Mouse (Mus musculus) lung, embryonic 15.5 days (tissue): ENCODE results near the gene Zfp524. TPM values are rescaled to one million over a fixed set of nuclear protein-coding genes. Genes with fewer than 3 reads are reported as not detected.
"Not testable (repeated sequence)": the region's sequence is repeated elsewhere in the genome, so short reads cannot be mapped to it uniquely, and the experiment has no call there.

Source experiments
- ATAC-seq: fragments of 200-750 bp; cut with Nextera tagmentation; 2 replicates; pipeline ENCODE4 v1.8.0; 2017; ENCODE audit warnings: moderate number of reproducible peaks, borderline replicate concordance; ENCODE audit not compliant: low FRiP score, low TSS enrichment; ENCODE audit errors: extremely low read depth
- H3K27ac ChIP-seq: fragments of 300-500 bp; sonication (generic); 2 replicates; pipeline ENCODE4 v1.5.1; 2015; ENCODE audit warnings: moderate library complexity, mild to moderate bottlenecking, inconsistent platforms
- H3K27me3 ChIP-seq: fragments of 300-500 bp; sonication (generic); 2 replicates; pipeline ENCODE4 v1.6.1; 2015; ENCODE audit warnings: inconsistent platforms
- H3K36me3 ChIP-seq: fragments of 300-500 bp; sonication (generic); 2 replicates; pipeline ENCODE4 v1.6.1; 2015; ENCODE audit warnings: inconsistent platforms
- H3K4me1 ChIP-seq: fragments of 300-500 bp; sonication (generic); 2 replicates; pipeline ENCODE4 v1.6.1; 2015; ENCODE audit warnings: inconsistent platforms
- H3K4me2 ChIP-seq: fragments of 300-500 bp; sonication (generic); 2 replicates; pipeline ENCODE4 v1.6.1; 2015; ENCODE audit warnings: inconsistent platforms, mild to moderate bottlenecking, moderate library complexity
- H3K4me3 ChIP-seq: fragments of 300-500 bp; sonication (generic); 2 replicates; pipeline ENCODE4 v1.5.1; 2015; ENCODE audit warnings: mild to moderate bottlenecking, inconsistent platforms
- H3K9ac ChIP-seq: fragments of 300-500 bp; sonication (generic); 2 replicates; pipeline ENCODE4 v1.6.1; 2015; ENCODE audit warnings: inconsistent platforms
- H3K9me3 ChIP-seq: fragments of 300-500 bp; sonication (generic); 2 replicates; pipeline ENCODE4 v1.6.1; 2016; ENCODE audit warnings: inconsistent platforms
- WGBS: fragments of 180-500 bp; shearing (Covaris S2); methylation state at CpG from one replicate; pipeline ENCODE4 v1.1.7; 2015; 5-methylcytosine and 5-hydroxymethylcytosine counted together
- polyA plus RNA-seq: library from polyadenylated mRNA; unstranded; fragments of >200 nt; fragmentation: Nextera tagmentation; extraction: Ambion mirVana; gene quantifications from 2 replicates; pipeline ENCODE4 v1.2.1, GENCODE M21; 2015

Gene Zfp524
- polyA plus RNA-seq, 1 experiment from 2014 or later = 15.8 TPM

- WGBS = 92% methylated on average over 16 of the region's 16 CpGs
- Histone ChIP-seq H3K27me3 (no peaks in the 10 kb centered on the region), H3K36me3 (peaks cover 10% of the 10 kb centered on the region), H3K27ac (no peak overlapping the region), H3K9ac (no peak overlapping the region), H3K9me3 (no peaks in the 10 kb centered on the region), H3K4me2 (no peak overlapping the region), H3K4me1 (peaks cover 30% of the 10 kb centered on the region), H3K4me3 (no peak overlapping the region)
- ATAC-seq = no peak
These were observed 3.1 kb downstream of the Zfp524 start for GRCm38 (mm10) chr7:5017352-5017751.

DNA sequence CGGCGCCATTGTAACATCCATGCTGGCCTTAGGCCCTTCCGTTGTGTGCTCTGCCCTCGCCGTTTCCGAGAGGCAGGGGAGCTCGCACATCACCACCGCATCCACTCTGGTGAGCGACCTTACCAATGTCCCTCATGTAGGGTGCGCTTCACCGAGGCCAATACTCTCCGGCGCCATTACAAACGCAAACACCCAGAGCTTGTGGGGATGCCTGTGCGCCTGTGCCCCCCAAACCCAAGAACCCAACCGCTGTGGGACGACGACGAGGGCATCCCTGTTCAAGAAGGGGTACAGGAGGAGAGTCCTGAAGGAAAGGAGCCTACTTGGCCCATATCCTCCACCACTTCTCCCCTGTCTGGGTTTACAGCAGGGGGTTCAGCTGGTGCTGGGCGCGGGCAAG lies 3.7 kb downstream of the Zfp524 start:
- peaks cover 28% of the 10 kb centered on the region for H3K4me1 ChIP-seq
- no peak overlapping the region for H3K9ac ChIP-seq
- no peak overlapping the region for H3K4me3 ChIP-seq
- H3K4me2 ChIP-seq = no peak overlapping the region
- peaks cover 11% of the 10 kb centered on the region for H3K36me3 ChIP-seq
- no peak overlapping the region for H3K27ac ChIP-seq
- H3K9me3 ChIP-seq = no peaks in the 10 kb centered on the region
- WGBS = 98% methylated on average over 21 of the region's 21 CpGs
- no peaks in the 10 kb centered on the region for H3K27me3 ChIP-seq
- no peak for ATAC-seq

GRCm38 (mm10) chr7:5019576-5019975 lies 5.4 kb downstream of the Zfp524 start:
- Histone ChIP-seq H3K4me3 (peak overlapping the region; percentile 81), H3K36me3 (peaks cover 27% of the 10 kb centered on the region), H3K4me1 (peaks cover 24% of the 10 kb centered on the region), H3K27ac (peak overlapping the region; percentile 98), H3K9ac (peak overlapping the region; percentile 93), H3K4me2 (peak overlapping the region; percentile 77)
- not testable (repeated sequence) for H3K27me3 ChIP-seq, ATAC-seq, H3K9me3 ChIP-seq
- 22% methylated on average over 8 of the region's 8 CpGs for WGBS

DNA sequence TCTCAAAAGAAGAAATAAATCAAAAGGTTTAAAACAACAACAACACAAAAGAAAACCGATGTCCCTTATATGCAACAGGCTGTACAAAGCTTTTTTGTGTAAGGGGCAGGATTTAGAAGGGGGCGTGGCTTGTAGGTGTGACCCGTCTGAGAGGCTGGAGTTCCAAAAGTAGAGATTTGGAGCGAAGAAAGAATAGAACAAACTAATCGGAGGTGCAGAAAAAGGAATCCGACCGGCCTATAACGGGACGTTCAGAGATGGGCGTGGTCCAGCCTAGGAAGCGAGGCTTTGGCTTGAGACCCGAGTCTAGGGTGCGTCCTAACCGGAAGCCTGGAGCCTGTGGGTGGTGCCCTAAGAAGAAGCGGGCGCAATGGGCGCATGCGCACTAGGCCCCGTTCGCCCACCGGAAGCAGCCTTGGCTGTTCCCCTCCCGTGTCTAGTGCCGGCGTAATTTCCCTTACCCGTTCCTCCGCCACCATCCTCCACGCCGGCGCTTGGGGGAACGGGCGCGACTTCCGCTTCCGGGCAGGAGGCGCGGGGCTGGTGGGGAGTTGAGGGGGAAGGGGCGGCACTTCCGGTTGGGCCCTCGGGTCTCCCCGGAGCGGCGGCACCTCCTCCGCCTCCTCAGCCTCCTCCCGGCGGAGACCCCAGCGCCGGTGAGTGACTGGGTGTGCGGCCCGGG lies 5.9 kb downstream of the Zfp524 start, which contains the start of the genes Zfp865 and Ccdc106:
Gene Zfp865, plus strand, starts transcription at position 377 of the 682 bp plus-strand sequence.
Gene Ccdc106, plus strand, starts transcription at position 554 of the 682 bp plus-strand sequence.
- H3K36me3 ChIP-seq = peaks cover 33% of the 10 kb centered on the region
- no peaks in the 10 kb centered on the region for H3K9me3 ChIP-seq
- WGBS = under 1% methylated on average over 47 of the region's 49 CpGs
- ATAC-seq = peak; percentile 90
- peak within 1 kb of the TSS; percentile 93 for H3K9ac ChIP-seq
- H3K4me1 ChIP-seq = peaks cover 24% of the 10 kb centered on the region
- H3K27me3 ChIP-seq = no peaks in the 10 kb centered on the region
- H3K27ac ChIP-seq = peak within 1 kb of the TSS; percentile 98
- peak within 1 kb of the TSS; percentile 77 for H3K4me2 ChIP-seq
- H3K4me3 ChIP-seq = peak within 1 kb of the TSS; percentile 81

- Histone ChIP-seq H3K9ac (peak overlapping the region; percentile 93), H3K4me2 (peak overlapping the region; percentile 77), H3K4me1 (peaks cover 24% of the 10 kb centered on the region), H3K9me3 (no peaks in the 10 kb centered on the region), H3K4me3 (peak overlapping the region; percentile 81), H3K27me3 (no peaks in the 10 kb centered on the region), H3K36me3 (peaks cover 37% of the 10 kb centered on the region), H3K27ac (peak overlapping the region; percentile 98)
- ATAC-seq = peak; percentile 1
- WGBS = 0% methylated on average over 14 of the region's 15 CpGs
These were observed 6.5 kb downstream of the Zfp524 start for GRCm38 (mm10) chr7:5020685-5021084.

DNA sequence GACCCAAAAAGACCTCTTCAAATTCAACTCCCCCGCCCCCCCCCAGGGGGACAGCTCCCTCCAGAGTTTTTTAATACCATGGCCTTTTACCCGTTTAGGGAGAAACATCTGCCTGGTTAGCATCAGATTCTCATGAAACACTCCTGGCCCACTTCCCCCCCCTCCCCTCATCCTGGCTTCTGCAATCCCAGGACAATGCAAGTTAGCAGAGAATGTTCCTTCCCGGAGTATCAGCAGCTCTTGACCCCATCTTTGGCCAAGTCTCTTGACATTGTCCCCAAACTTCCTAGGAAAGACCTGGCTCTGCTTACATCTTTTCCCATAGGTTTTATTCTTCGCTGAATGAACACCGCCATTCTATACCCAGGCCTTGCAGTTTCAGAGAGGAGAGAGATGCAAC lies 7.0 kb downstream of the Zfp524 start:
- Histone ChIP-seq H3K4me3 (peak overlapping the region; percentile 81), H3K27ac (peak overlapping the region; percentile 98), H3K36me3 (peaks cover 42% of the 10 kb centered on the region), H3K9me3 (no peaks in the 10 kb centered on the region), H3K4me2 (peak overlapping the region; percentile 77), H3K4me1 (peaks cover 20% of the 10 kb centered on the region), H3K27me3 (no peaks in the 10 kb centered on the region), H3K9ac (peak overlapping the region; percentile 93)
- ATAC-seq = no peak
- 43% methylated on average over 5 of the region's 5 CpGs for WGBS

GRCm38 (mm10) chr7:5029543-5029942 lies 15.3 kb downstream of the Zfp524 start:
- no peak for ATAC-seq
- Histone ChIP-seq H3K9ac (no peak overlapping the region), H3K4me2 (no peak overlapping the region), H3K27ac (no peak overlapping the region), H3K4me3 (no peak overlapping the region), H3K4me1 (no peaks in the 10 kb centered on the region), H3K9me3 (peaks cover 30% of the 10 kb centered on the region), H3K27me3 (no peaks in the 10 kb centered on the region), H3K36me3 (peaks cover 87% of the 10 kb centered on the region)
- WGBS = 96% methylated on average over 22 of the region's 22 CpGs

DNA sequence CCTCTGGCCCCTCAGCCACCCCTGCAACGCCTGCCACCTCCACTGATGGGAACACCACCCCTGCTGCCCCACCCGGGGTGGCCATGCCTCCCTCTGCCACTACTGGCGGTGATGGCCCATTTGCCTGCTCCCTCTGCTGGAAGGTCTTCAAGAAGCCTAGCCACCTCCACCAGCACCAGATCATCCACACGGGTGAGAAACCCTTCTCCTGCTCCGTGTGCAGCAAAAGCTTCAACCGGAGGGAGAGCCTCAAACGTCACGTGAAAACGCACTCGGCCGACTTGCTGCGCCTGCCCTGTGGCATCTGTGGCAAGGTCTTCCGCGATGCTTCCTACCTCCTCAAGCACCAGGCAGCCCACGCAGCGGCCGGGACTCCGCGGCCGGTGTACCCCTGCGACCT lies 15.7 kb downstream of the Zfp524 start:
- no peaks in the 10 kb centered on the region for H3K27me3 ChIP-seq
- peaks cover 30% of the 10 kb centered on the region for H3K9me3 ChIP-seq
- no peak overlapping the region for H3K9ac ChIP-seq
- H3K4me1 ChIP-seq = no peaks in the 10 kb centered on the region
- WGBS = 92% methylated on average over 21 of the region's 21 CpGs
- H3K27ac ChIP-seq = no peak overlapping the region
- no peak for ATAC-seq
- H3K4me3 ChIP-seq = no peak overlapping the region
- H3K4me2 ChIP-seq = no peak overlapping the region
- peaks cover 87% of the 10 kb centered on the region for H3K36me3 ChIP-seq

GRCm38 (mm10) chr7:5030554-5031275 lies 16.5 kb downstream of the Zfp524 start:
- H3K4me1 ChIP-seq = no peaks in the 10 kb centered on the region
- 88% methylated on average over 63 of the region's 63 CpGs for WGBS
- no peaks in the 10 kb centered on the region for H3K27me3 ChIP-seq
- H3K27ac ChIP-seq = no peak overlapping the region
- ATAC-seq = no peak
- no peak overlapping the region for H3K4me2 ChIP-seq
- H3K9ac ChIP-seq = no peak overlapping the region
- H3K9me3 ChIP-seq = peaks cover 30% of the 10 kb centered on the region
- no peak overlapping the region for H3K4me3 ChIP-seq
- H3K36me3 ChIP-seq = peaks cover 89% of the 10 kb centered on the region

- H3K9me3 ChIP-seq = peaks cover 30% of the 10 kb centered on the region
These were observed 17.3 kb downstream of the Zfp524 start for GRCm38 (mm10) chr7:5031496-5031895.

DNA sequence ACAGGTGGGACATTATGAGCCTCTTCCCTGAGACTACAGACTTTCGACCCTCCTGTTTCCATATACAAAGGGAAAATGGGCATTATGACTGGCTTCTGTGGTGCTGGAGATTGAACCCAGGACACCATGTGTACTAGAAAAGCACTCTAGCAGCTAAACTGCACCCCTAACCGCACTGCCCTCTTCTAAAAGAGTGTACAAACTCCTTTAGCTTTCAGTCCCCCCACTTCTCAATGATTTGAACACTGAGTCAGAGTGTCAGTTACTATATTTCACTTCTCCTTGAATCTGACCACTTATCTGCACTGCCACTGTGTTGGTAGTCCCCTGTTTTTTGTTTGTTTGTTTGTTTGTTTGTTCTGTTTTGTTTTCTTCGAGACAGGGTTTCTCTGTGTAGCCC lies 19.6 kb downstream of the Zfp524 start, which contains the start of gene 4632433K11Rik:
Gene 4632433K11Rik, plus strand, starts transcription at position 301 of the 400 bp plus-strand sequence.
- Histone ChIP-seq H3K36me3 (peaks cover 75% of the 10 kb centered on the region), H3K9ac (no peak within 1 kb of the TSS), H3K4me3 (no peak within 1 kb of the TSS), H3K27ac (no peak within 1 kb of the TSS), H3K27me3 (no peaks in the 10 kb centered on the region), H3K4me1 (0 out of 2 replicates have a peak, but pooled peaks cover 2% of the 10 kb centered on the region), H3K4me2 (no peak within 1 kb of the TSS), H3K9me3 (peaks cover 30% of the 10 kb centered on the region)
- WGBS = 92% methylated on average over 3 of the region's 3 CpGs
- no peak for ATAC-seq

More at GRCm38 (mm10) chr7:5031496-5031895, 17.3 kb downstream of the Zfp524 start:
- ATAC-seq = no peak
- WGBS = 83% methylated on average over 46 of the region's 46 CpGs
- no peaks in the 10 kb centered on the region for H3K27me3 ChIP-seq
- no peak overlapping the region for H3K27ac ChIP-seq
- no peak overlapping the region for H3K4me3 ChIP-seq
- H3K4me2 ChIP-seq = no peak overlapping the region
- H3K4me1 ChIP-seq = no peaks in the 10 kb centered on the region
- H3K36me3 ChIP-seq = peaks cover 90% of the 10 kb centered on the region
- no peak overlapping the region for H3K9ac ChIP-seq

DNA sequence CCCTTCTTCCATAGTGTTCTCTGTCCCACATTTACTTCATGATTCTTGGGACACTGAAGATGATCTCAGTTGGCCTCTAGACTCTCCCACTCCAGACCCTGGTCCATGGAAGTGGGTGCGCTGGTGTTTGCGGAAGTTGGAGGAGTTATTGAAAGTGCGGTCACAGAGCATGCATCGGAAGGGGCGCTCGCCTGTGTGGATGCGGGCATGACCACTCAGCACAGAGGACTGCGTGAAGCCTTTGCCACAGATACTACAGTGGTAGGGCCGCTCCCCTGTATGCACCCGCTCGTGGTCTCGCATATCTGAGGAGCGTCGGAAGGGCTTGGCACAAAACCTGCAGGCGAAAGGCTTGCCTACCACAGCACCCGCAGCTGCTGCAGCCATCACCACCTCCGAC lies 21.4 kb downstream of the Zfp524 start:
- ATAC-seq = no peak
- Histone ChIP-seq H3K27ac (no peak overlapping the region), H3K9me3 (peaks cover 17% of the 10 kb centered on the region), H3K27me3 (no peaks in the 10 kb centered on the region), H3K4me1 (0 out of 2 replicates have a peak, but pooled peaks cover 6% of the 10 kb centered on the region), H3K4me3 (no peak overlapping the region), H3K36me3 (peaks cover 57% of the 10 kb centered on the region), H3K4me2 (no peak overlapping the region), H3K9ac (no peak overlapping the region)
- 96% methylated on average over 17 of the region's 17 CpGs for WGBS
